Mouse (Mus musculus) olfactory bulb, adult 2 months (tissue): ENCODE data around the gene Lsp1. TPM values are rescaled to one million over a fixed set of nuclear protein-coding genes. Genes with fewer than 3 reads are reported as not detected.

ENCODE experiments used
- H3K27ac ChIP-seq: fragments of 200-500 bp; 2 replicates; pipeline ENCODE4 v1.5.1; 2012; ENCODE audit warnings: low read depth, low read length; ENCODE audit not compliant: insufficient read depth
- H3K4me1 ChIP-seq: fragments of 200-500 bp; 2 replicates; pipeline ENCODE4 v1.6.1; 2012; ENCODE audit warnings: low read length; ENCODE audit not compliant: control insufficient read depth, insufficient read depth
- H3K4me3 ChIP-seq: fragments of 200-500 bp; 2 replicates; pipeline ENCODE4 v1.5.1; 2012; ENCODE audit warnings: mild to moderate bottlenecking, low read depth, low read length, moderate library complexity; ENCODE audit not compliant: insufficient read depth
- CTCF ChIP-seq: fragments of 200-500 bp; IDR thresholded peaks from 2 replicates; pipeline ENCODE4 v1.5.1; 2012; ENCODE audit warnings: low read depth, mild to moderate bottlenecking, low read length, moderate library complexity; ENCODE audit not compliant: insufficient read depth
- POLR2A ChIP-seq: fragments of 200-500 bp; IDR thresholded peaks from 2 replicates; pipeline ENCODE4 v1.6.1; 2012; ENCODE audit warnings: mild to moderate bottlenecking, low read depth, low read length, moderate library complexity; ENCODE audit not compliant: insufficient read depth
- WGBS: fragments of 180-500 bp; shearing (Covaris S2); methylation state at CpG from one replicate; pipeline ENCODE4 v1.1.7; 2018; 5-methylcytosine and 5-hydroxymethylcytosine counted together
- polyA plus RNA-seq: library from polyadenylated mRNA; stranded (reverse); fragments of >200 nt; gene quantifications from 2 replicates; pipeline ENCODE4 v1.2.4, GENCODE M21; 2012; ENCODE audit warnings: low replicate concordance; ENCODE audit not compliant: missing spikeins, insufficient read depth, insufficient read length

Gene Lsp1
- polyA plus RNA-seq, 1 experiment, result not detected

- WGBS, result 29% methylated on average over 12 of the region's 12 CpGs
- peaks cover 6% of the 10 kb centered on the region for H3K4me1 ChIP-seq
- no peak overlapping the region for H3K27ac ChIP-seq
- no peak for TF ChIP-seq CTCF
- TF ChIP-seq POLR2A, result no peak
- no peak overlapping the region for H3K4me3 ChIP-seq
Measured at GRCm38 (mm10) chr7:142430160-142430678, 30.4 kb upstream of the Lsp1 start.

GRCm38 (mm10) chr7:142431106-142431505 is 29.5 kb upstream of the Lsp1 start:
- WGBS, result 86% methylated on average over 14 of the region's 14 CpGs
- no peak overlapping the region for H3K4me3 ChIP-seq
- no peak overlapping the region for H3K27ac ChIP-seq
- H3K4me1 ChIP-seq, result peaks cover 6% of the 10 kb centered on the region
- TF ChIP-seq POLR2A, result no peak
- TF ChIP-seq CTCF, result no peak

- Histone ChIP-seq H3K4me3 (no peak overlapping the region), H3K27ac (no peak overlapping the region), H3K4me1 (peaks cover 6% of the 10 kb centered on the region)
- TF ChIP-seq CTCF (no peak), POLR2A (no peak)
- 48% methylated on average over 19 of the region's 19 CpGs for WGBS
Measured at GRCm38 (mm10) chr7:142433623-142434022, 27.0 kb upstream of the Lsp1 start.

- peaks cover 6% of the 10 kb centered on the region for H3K4me1 ChIP-seq
- H3K4me3 ChIP-seq, result no peak within 1 kb of the TSS
- TF ChIP-seq POLR2A, result no peak
- no peak for TF ChIP-seq CTCF
- 95% methylated on average over 10 of the region's 10 CpGs for WGBS
- no peak within 1 kb of the TSS for H3K27ac ChIP-seq
Measured at GRCm38 (mm10) chr7:142434137-142434865, 26.3 kb upstream of the Lsp1 start, which contains the start of gene Syt8. Gene Syt8, plus strand, starts transcription at chr7:142434850.

- no peak overlapping the region for H3K4me3 ChIP-seq
- peaks cover under 1% of the 10 kb centered on the region; the same call in 1 of the 2 replicates for H3K4me1 ChIP-seq
- WGBS, result 26% methylated on average over 4 of the region's 4 CpGs
- TF ChIP-seq CTCF (0 out of 2 replicates have a peak, but pooled peaks have one; percentile 30), POLR2A (no peak)
- H3K27ac ChIP-seq, result no peak overlapping the region
Measured at GRCm38 (mm10) chr7:142435524-142435923, 25.1 kb upstream of the Lsp1 start.

GRCm38 (mm10) chr7:142437324-142437723 is 23.3 kb upstream of the Lsp1 start:
- TF ChIP-seq CTCF (no peak), POLR2A (no peak)
- WGBS, result 82% methylated on average over 5 of the region's 5 CpGs
- Histone ChIP-seq H3K4me1 (no peaks in the 10 kb centered on the region), H3K27ac (no peak overlapping the region), H3K4me3 (no peak overlapping the region)

GRCm38 (mm10) chr7:142439966-142440365 is 20.6 kb upstream of the Lsp1 start:
- H3K4me1 ChIP-seq, result no peaks in the 10 kb centered on the region
- TF ChIP-seq POLR2A (no peak), CTCF (no peak)
- no peak overlapping the region for H3K27ac ChIP-seq
- no peak overlapping the region for H3K4me3 ChIP-seq
- WGBS, result 73% methylated on average over 14 of the region's 14 CpGs

GRCm38 (mm10) chr7:142440657-142441114 is 19.9 kb upstream of the Lsp1 start:
- WGBS, result 80% methylated on average over 5 of the region's 5 CpGs
- no peak overlapping the region for H3K4me3 ChIP-seq
- TF ChIP-seq POLR2A (no peak), CTCF (no peak)
- no peak overlapping the region for H3K27ac ChIP-seq
- no peaks in the 10 kb centered on the region for H3K4me1 ChIP-seq

GRCm38 (mm10) chr7:142441585-142441984 is 19.0 kb upstream of the Lsp1 start, which contains the start of gene Tnni2:
Gene Tnni2, plus strand, starts transcription at chr7:142441808.
- TF ChIP-seq POLR2A, result no peak
- no peak for TF ChIP-seq CTCF
- 93% methylated on average over 9 of the region's 9 CpGs for WGBS
- Histone ChIP-seq H3K4me1 (no peaks in the 10 kb centered on the region), H3K4me3 (no peak within 1 kb of the TSS), H3K27ac (no peak within 1 kb of the TSS)
